Mouse (Mus musculus): Measurements from ENCODE around the gene Tmem174.

GRCm38 (mm10) chr13:98624506-98624905, 12.7 kb downstream of the Tmem174 start:
- TF ChIP-seq CTCF (IDR thresholded peaks at IDR 0.05; ENCODE audit: low read depth): no peak
- no peak for TF ChIP-seq EP300 (IDR thresholded peaks at IDR 0.05; ENCODE audit: low read depth)
